Mouse (Mus musculus) liver, embryonic 18 days (tissue): Measurements from ENCODE around the gene 4933414I15Rik. TPM values are rescaled to one million over a fixed set of nuclear protein-coding genes. Genes with fewer than 3 reads are reported as not detected.

Experiments
- polyA plus RNA-seq: library from polyadenylated mRNA; depleted of rRNA; stranded (reverse); fragments of >200 nt; gene quantifications from 2 replicates; pipeline ENCODE4 v1.2.3, GENCODE M21; 2012; rRNA removed

The 4933414I15Rik gene
- polyA plus RNA-seq = not detected in 2 replicates

GRCm38 (mm10) chr11:50943506-50943905 lies at the start of gene 4933414I15Rik:
Gene 4933414I15Rik (minus strand): TSS chr11:50943765.

GRCm38 (mm10) chr11:50981667-50982066 lies 38.1 kb upstream of the 4933414I15Rik start, which contains the start of gene Olfr1377:
Gene Olfr1377 (plus strand): TSS chr11:50981967.

GRCm38 (mm10) chr11:50966230-50966629 lies 22.7 kb upstream of the 4933414I15Rik start, which contains the start of gene Olfr1378:
Gene Olfr1378 (plus strand): TSS chr11:50966530.

GRCm38 (mm10) chr11:50953665-50954064 lies 10.1 kb upstream of the 4933414I15Rik start, which contains the start of gene Prop1:
Gene Prop1 (minus strand): TSS chr11:50953765.

GRCm38 (mm10) chr11:50931451-50931866 lies 12.1 kb downstream of the 4933414I15Rik start, which contains the start of gene Zfp354b:
Gene Zfp354b (minus strand): TSS chr11:50931633.

GRCm38 (mm10) chr11:50915671-50916320 lies 27.8 kb downstream of the 4933414I15Rik start, which contains the start of gene Zfp2:
Gene Zfp2 (minus strand): TSS chr11:50916165.

Other genes starting within 250 kb of the 4933414I15Rik start
- gene Zfp354c, start 116.0 kb downstream of the 4933414I15Rik start, polyA plus RNA-seq = 0.32 and 0.48 TPM in 2 replicates
- 0.08 and 0.11 TPM in 2 replicates for gene Zfp879, start 102.2 kb downstream of the 4933414I15Rik start, polyA plus RNA-seq
- 0.06 and 0.08 TPM in 2 replicates for gene Grm6, start 93.1 kb downstream of the 4933414I15Rik start, polyA plus RNA-seq
- gene Zfp454, start 56.1 kb downstream of the 4933414I15Rik start, polyA plus RNA-seq = 0.20 and 0.23 TPM in 2 replicates
- gene Zfp2, start 27.6 kb downstream of the 4933414I15Rik start, polyA plus RNA-seq = 0.66 and 0.73 TPM in 2 replicates
- gene Zfp354b, start 12.1 kb downstream of the 4933414I15Rik start, polyA plus RNA-seq = 0.17 and 0.24 TPM in 2 replicates
- gene Prop1, start 10.0 kb upstream of the 4933414I15Rik start, polyA plus RNA-seq = 0.02 and 0.04 TPM in 2 replicates
- gene Olfr1378, start 22.8 kb upstream of the 4933414I15Rik start, polyA plus RNA-seq = not detected in 2 replicates
- not detected in 2 replicates for gene Olfr1377, start 38.2 kb upstream of the 4933414I15Rik start, polyA plus RNA-seq
- gene Olfr51, start 59.8 kb upstream of the 4933414I15Rik start, polyA plus RNA-seq = not detected in 2 replicates
- gene Olfr54, start 70.5 kb upstream of the 4933414I15Rik start, polyA plus RNA-seq = not detected in 2 replicates
- not detected in 2 replicates for gene Olfr1375, start 104.3 kb upstream of the 4933414I15Rik start, polyA plus RNA-seq
- 1.8 and 2.6 TPM in 2 replicates for gene Zfp354a, start 115.5 kb upstream of the 4933414I15Rik start, polyA plus RNA-seq